Mouse (Mus musculus): ENCODE measurements around the gene Mrtfb. TPM values are rescaled to one million over a fixed set of nuclear protein-coding genes. Genes with fewer than 3 reads are reported as not detected.
A peak's percentile ranks its signal among the peaks of the same experiment; 100 is the strongest.

The Mrtfb gene
- polyA plus RNA-seq, 1 experiment from 2014 or later = 19.1 TPM

DNA sequence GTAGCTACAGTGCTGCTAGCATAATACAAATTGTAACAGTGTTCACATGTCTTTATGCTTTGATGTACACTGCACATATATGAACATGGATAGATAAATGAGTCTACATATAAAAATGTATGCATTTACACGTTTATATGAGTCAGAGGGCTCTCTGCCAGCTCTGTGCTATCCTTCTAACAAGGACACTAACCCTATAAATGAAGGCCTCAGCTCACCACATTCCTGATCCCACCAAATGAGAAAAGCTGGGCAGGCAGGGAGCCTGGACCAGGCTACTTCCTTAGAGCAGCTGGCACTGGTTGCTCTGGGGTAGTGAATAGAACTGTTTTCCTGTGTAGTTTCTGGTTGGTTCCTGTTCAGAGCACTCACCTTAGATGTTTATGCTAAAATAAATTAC is 110.0 kb downstream of the Mrtfb start:
- DNase-seq (ENCODE audit: low spot score, missing footprints) (no peak), ATAC-seq (ENCODE audit: low FRiP score) (no peak)
- no peak overlapping the region for H3K4me3 ChIP-seq (ENCODE audit: low read depth, low read length)
- no peak overlapping the region for H3K27ac ChIP-seq (ENCODE audit: low read depth, low read length)
- H3K9me3 ChIP-seq (ENCODE audit: control insufficient read depth, low read length) = no peaks in the 10 kb centered on the region
- no peaks in the 10 kb centered on the region for H3K36me3 ChIP-seq (ENCODE audit: control insufficient read depth, insufficient read depth, low read length)
- no peaks in the 10 kb centered on the region for H3K27me3 ChIP-seq (ENCODE audit: control insufficient read depth, insufficient read depth, low read length)
- 70% methylated on average over 1 of the region's 1 CpGs for WGBS
- H3K4me1 ChIP-seq (ENCODE audit: control insufficient read depth, insufficient read depth, low read length) = no peaks in the 10 kb centered on the region
- no peak overlapping the region for H3K9ac ChIP-seq (ENCODE audit: low read length)
- H3K4me2 ChIP-seq = no peak overlapping the region

DNA sequence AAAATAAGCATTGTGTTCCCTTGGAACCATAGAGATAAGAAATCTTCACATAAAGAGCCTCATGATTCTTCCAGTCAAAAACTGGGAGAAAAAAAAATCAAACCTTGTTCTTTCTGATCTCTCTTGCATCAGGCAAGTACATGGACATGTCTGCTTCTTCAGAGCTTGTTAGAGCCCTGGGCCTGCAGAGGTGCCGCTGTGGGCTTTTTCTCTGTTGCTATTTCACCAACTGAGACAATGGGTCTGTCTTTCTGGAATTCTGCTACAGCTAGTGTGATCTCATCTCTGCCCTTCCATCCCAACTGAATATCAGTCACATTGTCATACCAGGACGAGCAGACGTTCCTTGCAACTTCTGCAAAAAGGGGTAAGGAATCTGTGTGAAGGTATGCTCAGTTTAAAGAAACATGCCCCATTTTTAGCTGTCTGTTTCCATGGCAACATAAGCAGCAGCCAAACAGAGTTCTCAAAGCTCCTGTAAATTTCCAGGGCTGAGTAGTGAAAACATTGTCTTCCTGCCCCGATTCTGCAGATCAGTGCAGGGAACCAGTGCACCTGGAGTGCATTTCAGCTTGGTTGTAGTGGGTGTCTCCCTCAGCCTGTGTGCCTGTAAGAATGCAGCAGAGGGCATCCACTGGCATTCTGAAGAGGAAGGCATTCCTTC is 110.7 kb downstream of the Mrtfb start:
- Histone ChIP-seq H3K36me3 (ENCODE audit: control insufficient read depth, insufficient read depth, low read length) (no peaks in the 10 kb centered on the region), H3K27me3 (ENCODE audit: control insufficient read depth, insufficient read depth, low read length) (no peaks in the 10 kb centered on the region), H3K4me2 (no peak overlapping the region), H3K9ac (ENCODE audit: low read length) (no peak overlapping the region), H3K9me3 (ENCODE audit: control insufficient read depth, low read length) (no peaks in the 10 kb centered on the region), H3K4me1 (ENCODE audit: control insufficient read depth, insufficient read depth, low read length) (0 out of 2 replicates have a peak, but pooled peaks cover 4% of the 10 kb centered on the region), H3K4me3 (ENCODE audit: low read depth, low read length) (no peak overlapping the region), H3K27ac (ENCODE audit: low read depth, low read length) (0 out of 2 replicates have a peak overlapping the region, but pooled peaks have one; percentile 31)
- no peak for DNase-seq (ENCODE audit: low spot score, missing footprints)
- ATAC-seq (ENCODE audit: low FRiP score) = no peak
- WGBS = 41% methylated on average over 4 of the region's 4 CpGs

DNA sequence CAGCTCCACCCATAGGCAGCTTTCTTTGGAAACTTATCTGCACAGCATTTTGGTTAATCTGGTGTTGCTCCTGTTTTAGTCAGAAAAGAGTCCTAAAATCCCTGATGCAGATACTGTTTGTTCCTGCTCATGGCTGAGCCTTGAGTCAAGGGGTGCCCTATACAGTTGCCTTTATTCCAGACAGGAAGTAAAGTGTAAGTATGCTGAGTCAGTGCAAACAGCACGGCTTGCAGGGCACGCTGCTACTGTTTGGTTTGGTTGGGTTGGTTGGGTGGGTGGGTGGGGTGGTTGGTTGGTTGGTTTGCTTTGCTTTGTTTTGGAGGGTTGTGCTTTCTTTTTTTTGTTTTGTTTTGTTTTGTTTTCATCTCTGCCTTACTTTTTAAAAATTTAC is 111.2 kb downstream of the Mrtfb start:
- no peaks in the 10 kb centered on the region for H3K9me3 ChIP-seq (ENCODE audit: control insufficient read depth, low read length)
- no peak overlapping the region for H3K4me3 ChIP-seq (ENCODE audit: low read depth, low read length)
- H3K36me3 ChIP-seq (ENCODE audit: control insufficient read depth, insufficient read depth, low read length) = no peaks in the 10 kb centered on the region
- H3K4me2 ChIP-seq = no peak overlapping the region
- H3K4me1 ChIP-seq (ENCODE audit: control insufficient read depth, insufficient read depth, low read length) = peaks cover 5% of the 10 kb centered on the region; the same call in 1 of the 2 replicates
- no peak for DNase-seq (ENCODE audit: low spot score, missing footprints)
- H3K27ac ChIP-seq (ENCODE audit: low read depth, low read length) = no peak overlapping the region
- ATAC-seq (ENCODE audit: low FRiP score) = no peak
- WGBS = 82% methylated on average over 2 of the region's 2 CpGs
- H3K9ac ChIP-seq (ENCODE audit: low read length) = no peak overlapping the region
- H3K27me3 ChIP-seq (ENCODE audit: control insufficient read depth, insufficient read depth, low read length) = no peaks in the 10 kb centered on the region

DNA sequence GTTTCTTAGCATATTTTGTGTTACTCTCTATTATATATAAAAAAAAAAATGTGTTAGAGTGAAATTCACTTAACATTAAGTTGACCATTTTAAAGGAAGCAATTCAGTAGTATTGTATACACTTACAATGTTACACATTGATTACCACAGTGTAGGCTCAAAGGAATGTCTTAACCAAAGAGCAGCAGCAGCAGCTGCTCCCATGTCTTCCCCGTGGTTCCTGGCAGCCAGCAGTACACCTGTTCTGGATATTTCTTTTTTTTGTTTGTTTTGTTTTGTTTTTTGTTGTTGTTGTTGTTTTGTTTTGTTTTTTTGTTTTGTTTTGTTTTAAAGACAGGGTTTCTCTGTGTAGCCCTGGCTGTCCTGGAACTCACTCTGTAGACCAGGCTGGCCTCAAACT is 112.4 kb downstream of the Mrtfb start:
- 79% methylated on average over 1 of the region's 1 CpGs for WGBS
- peaks cover 5% of the 10 kb centered on the region; the same call in 1 of the 2 replicates for H3K4me1 ChIP-seq (ENCODE audit: control insufficient read depth, insufficient read depth, low read length)

DNA sequence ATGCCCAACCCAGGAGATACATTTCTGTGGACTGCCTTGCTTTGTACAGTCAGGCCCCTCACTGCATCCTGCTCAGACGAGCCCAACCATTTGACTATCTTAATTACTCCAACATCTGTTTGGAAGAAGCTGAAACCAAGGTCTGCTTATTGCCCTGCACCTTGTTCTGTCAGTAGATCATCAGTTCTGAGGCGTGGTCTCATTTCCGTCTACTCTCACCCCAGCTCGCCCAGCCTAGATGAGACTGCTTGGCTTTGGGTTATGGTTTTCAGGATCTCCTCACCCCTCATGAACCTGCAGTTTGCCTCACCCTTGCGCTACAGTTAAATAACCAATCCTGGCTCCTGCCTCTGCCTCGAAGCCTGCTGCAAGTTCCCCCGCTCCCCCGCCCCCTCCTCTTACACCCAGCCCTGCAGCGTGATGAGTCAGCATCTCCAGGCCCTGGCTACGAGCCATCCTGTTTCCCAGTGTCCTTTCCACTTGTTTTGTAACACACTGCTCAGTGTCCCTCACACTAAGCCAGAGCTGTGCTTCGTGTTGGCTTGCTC is 115.5 kb downstream of the Mrtfb start:
- Histone ChIP-seq H3K36me3 (ENCODE audit: control insufficient read depth, insufficient read depth, low read length) (no peaks in the 10 kb centered on the region), H3K27me3 (ENCODE audit: control insufficient read depth, insufficient read depth, low read length) (no peaks in the 10 kb centered on the region), H3K9ac (ENCODE audit: low read length) (no peak overlapping the region), H3K4me1 (ENCODE audit: control insufficient read depth, insufficient read depth, low read length) (peaks cover 5% of the 10 kb centered on the region; the same call in 1 of the 2 replicates), H3K27ac (ENCODE audit: low read depth, low read length) (no peak overlapping the region), H3K4me2 (no peak overlapping the region), H3K9me3 (ENCODE audit: control insufficient read depth, low read length) (no peaks in the 10 kb centered on the region), H3K4me3 (ENCODE audit: low read depth, low read length) (no peak overlapping the region)
- ATAC-seq (ENCODE audit: low FRiP score) (peak; percentile 84), DNase-seq (ENCODE audit: low spot score, missing footprints) (no peak)
- WGBS = 37% methylated on average over 11 of the region's 11 CpGs

More for the DNA sequence above, 112.4 kb downstream of the Mrtfb start:
- DNase-seq (ENCODE audit: low spot score, missing footprints) (no peak), ATAC-seq (ENCODE audit: low FRiP score) (no peak)
- Histone ChIP-seq H3K36me3 (ENCODE audit: control insufficient read depth, insufficient read depth, low read length) (no peaks in the 10 kb centered on the region), H3K9ac (ENCODE audit: low read length) (no peak overlapping the region), H3K4me2 (no peak overlapping the region), H3K27me3 (ENCODE audit: control insufficient read depth, insufficient read depth, low read length) (no peaks in the 10 kb centered on the region), H3K27ac (ENCODE audit: low read depth, low read length) (no peak overlapping the region), H3K4me3 (ENCODE audit: low read depth, low read length) (no peak overlapping the region), H3K9me3 (ENCODE audit: control insufficient read depth, low read length) (no peaks in the 10 kb centered on the region)

DNA sequence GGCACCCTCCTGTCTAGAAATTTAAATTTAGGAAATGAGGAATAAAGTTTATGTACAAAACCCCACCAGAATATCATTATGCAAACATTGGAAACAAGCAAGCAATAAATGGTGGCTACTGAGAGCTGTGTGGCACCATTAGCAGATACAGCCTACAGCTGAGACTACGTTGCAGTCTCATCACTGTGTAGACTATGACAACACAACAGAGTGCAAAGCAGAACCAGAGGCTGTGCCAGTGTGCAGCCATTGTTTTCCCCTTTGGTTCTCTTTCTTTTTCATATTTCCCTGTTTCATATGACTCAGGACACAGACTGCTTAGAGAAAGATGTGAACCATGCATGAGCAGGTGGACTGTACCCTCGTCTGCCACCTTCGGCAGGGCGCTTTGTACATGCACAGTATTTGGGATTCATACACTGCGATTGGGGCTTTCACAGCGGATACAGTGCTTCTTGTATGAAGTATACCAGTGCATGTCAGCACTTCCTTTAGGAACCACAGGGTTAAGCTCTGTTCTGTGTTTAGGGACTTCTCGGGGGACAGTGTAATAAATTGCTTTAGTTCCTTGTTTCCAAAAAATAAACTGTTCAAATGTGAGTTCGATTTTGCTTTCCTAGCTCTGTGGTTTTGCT is 116.7 kb downstream of the Mrtfb start:
- no peaks in the 10 kb centered on the region for H3K9me3 ChIP-seq (ENCODE audit: control insufficient read depth, low read length)
- WGBS = 96% methylated on average over 8 of the region's 8 CpGs
- ATAC-seq (ENCODE audit: low FRiP score) (no peak), DNase-seq (ENCODE audit: low spot score, missing footprints) (no peak)
- peaks cover 5% of the 10 kb centered on the region; the same call in 1 of the 2 replicates for H3K4me1 ChIP-seq (ENCODE audit: control insufficient read depth, insufficient read depth, low read length)
- no peak overlapping the region for H3K4me3 ChIP-seq (ENCODE audit: low read depth, low read length)
- no peak overlapping the region for H3K4me2 ChIP-seq
- no peaks in the 10 kb centered on the region for H3K27me3 ChIP-seq (ENCODE audit: control insufficient read depth, insufficient read depth, low read length)
- H3K27ac ChIP-seq (ENCODE audit: low read depth, low read length) = no peak overlapping the region
- no peaks in the 10 kb centered on the region for H3K36me3 ChIP-seq (ENCODE audit: control insufficient read depth, insufficient read depth, low read length)
- no peak overlapping the region for H3K9ac ChIP-seq (ENCODE audit: low read length)

DNA sequence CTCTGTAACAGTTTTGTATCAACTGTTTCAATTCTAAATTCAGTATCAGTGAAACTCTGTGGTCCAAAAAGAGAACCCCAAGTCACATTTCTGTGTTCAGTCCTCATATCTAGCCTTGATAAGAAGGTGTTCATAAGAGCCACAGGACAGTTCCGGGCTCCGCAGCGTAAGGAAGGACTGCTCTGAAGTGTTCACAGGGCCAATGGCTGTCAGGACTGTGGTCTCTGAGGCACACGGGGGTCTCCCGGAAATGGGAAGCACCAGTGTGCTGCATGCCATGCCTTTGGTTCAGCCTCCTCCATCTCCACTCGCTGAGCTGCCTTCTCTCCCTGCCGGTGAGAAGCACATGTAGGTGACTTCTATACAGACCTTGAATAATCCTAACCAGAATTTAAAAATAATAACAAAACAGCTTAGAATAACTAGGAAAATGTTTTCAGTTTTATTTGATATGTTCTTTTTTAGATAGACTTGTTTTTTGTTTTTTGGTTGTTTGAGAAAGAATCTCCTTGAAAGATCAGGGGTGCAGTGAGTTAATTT is 120.7 kb downstream of the Mrtfb start:
- no peak overlapping the region for H3K9ac ChIP-seq (ENCODE audit: low read length)
- H3K27me3 ChIP-seq (ENCODE audit: control insufficient read depth, insufficient read depth, low read length) = no peaks in the 10 kb centered on the region
- H3K4me2 ChIP-seq = no peak overlapping the region
- no peaks in the 10 kb centered on the region for H3K36me3 ChIP-seq (ENCODE audit: control insufficient read depth, insufficient read depth, low read length)
- 81% methylated on average over 7 of the region's 7 CpGs for WGBS
- H3K4me3 ChIP-seq (ENCODE audit: low read depth, low read length) = no peak overlapping the region
- H3K27ac ChIP-seq (ENCODE audit: low read depth, low read length) = no peak overlapping the region
- DNase-seq (ENCODE audit: low spot score, missing footprints) (no peak), ATAC-seq (ENCODE audit: low FRiP score) (no peak)
- H3K9me3 ChIP-seq (ENCODE audit: control insufficient read depth, low read length) = no peaks in the 10 kb centered on the region
- peaks cover under 1% of the 10 kb centered on the region; the same call in 1 of the 2 replicates for H3K4me1 ChIP-seq (ENCODE audit: control insufficient read depth, insufficient read depth, low read length)

DNA sequence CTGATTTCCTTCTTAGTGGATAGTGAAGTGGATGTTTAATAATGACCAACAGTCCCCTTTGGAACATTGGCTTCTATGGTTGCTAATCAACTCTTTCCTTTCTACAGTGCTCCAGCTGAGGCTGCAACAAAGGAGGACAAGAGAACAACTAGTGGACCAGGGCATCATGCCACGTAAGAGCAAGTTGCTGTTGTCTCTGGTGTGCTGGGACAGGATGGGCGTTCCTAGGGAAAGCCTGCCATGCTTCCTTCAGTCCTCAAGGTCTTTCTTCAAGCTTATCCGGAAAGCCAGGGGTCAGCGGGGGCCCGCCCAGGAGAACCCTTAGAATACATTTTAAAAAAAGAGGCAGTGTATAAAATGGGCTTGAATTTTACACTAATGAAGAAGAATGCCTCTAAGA is 121.9 kb downstream of the Mrtfb start:
- Histone ChIP-seq H3K9me3 (ENCODE audit: control insufficient read depth, low read length) (no peaks in the 10 kb centered on the region), H3K9ac (ENCODE audit: low read length) (no peak overlapping the region), H3K27me3 (ENCODE audit: control insufficient read depth, insufficient read depth, low read length) (no peaks in the 10 kb centered on the region), H3K36me3 (ENCODE audit: control insufficient read depth, insufficient read depth, low read length) (no peaks in the 10 kb centered on the region), H3K4me2 (no peak overlapping the region), H3K27ac (ENCODE audit: low read depth, low read length) (no peak overlapping the region), H3K4me3 (ENCODE audit: low read depth, low read length) (no peak overlapping the region), H3K4me1 (ENCODE audit: control insufficient read depth, insufficient read depth, low read length) (no peaks in the 10 kb centered on the region)
- ATAC-seq (ENCODE audit: low FRiP score) = no peak
- no peak for DNase-seq (ENCODE audit: low spot score, missing footprints)
- WGBS = 90% methylated on average over 5 of the region's 5 CpGs

DNA sequence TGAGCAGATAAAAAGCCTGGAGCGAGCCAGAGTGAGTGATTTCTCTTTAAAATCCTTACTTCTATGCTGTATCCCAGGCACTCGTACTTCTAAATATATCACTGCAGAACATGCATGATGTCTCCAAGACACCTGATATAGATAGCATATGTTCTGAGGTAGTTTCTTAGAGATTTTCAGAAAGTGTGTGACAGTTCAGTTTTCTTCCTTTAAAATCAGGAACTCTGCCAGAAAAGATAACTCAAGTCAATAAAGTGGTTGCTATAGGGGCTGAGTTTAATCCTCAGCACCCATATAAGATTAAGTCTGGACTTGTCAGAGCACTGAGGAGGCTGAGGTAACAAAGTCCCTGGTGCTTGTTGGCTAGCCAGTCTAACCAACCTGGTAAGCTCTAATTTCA is 123.6 kb downstream of the Mrtfb start:
- H3K4me2 ChIP-seq = no peak overlapping the region
- H3K4me1 ChIP-seq (ENCODE audit: control insufficient read depth, insufficient read depth, low read length) = no peaks in the 10 kb centered on the region
- DNase-seq (ENCODE audit: low spot score, missing footprints) = no peak
- no peak overlapping the region for H3K4me3 ChIP-seq (ENCODE audit: low read depth, low read length)
- no peak overlapping the region for H3K27ac ChIP-seq (ENCODE audit: low read depth, low read length)
- H3K9ac ChIP-seq (ENCODE audit: low read length) = no peak overlapping the region
- H3K27me3 ChIP-seq (ENCODE audit: control insufficient read depth, insufficient read depth, low read length) = no peaks in the 10 kb centered on the region
- H3K9me3 ChIP-seq (ENCODE audit: control insufficient read depth, low read length) = no peaks in the 10 kb centered on the region
- ATAC-seq (ENCODE audit: low FRiP score) = no peak
- H3K36me3 ChIP-seq (ENCODE audit: control insufficient read depth, insufficient read depth, low read length) = no peaks in the 10 kb centered on the region
- WGBS = 86% methylated on average over 2 of the region's 2 CpGs
